Mouse (Mus musculus): Measurements from ENCODE around the gene Mroh3. TPM values are rescaled to one million over a fixed set of nuclear protein-coding genes. Genes with fewer than 3 reads are reported as not detected.
A peak's percentile ranks its signal among the peaks of the same experiment; 100 is the strongest.

The Mroh3 gene
- total and polyA plus RNA-seq, 2 experiments from 2014 or later, result not detected

- no peak overlapping the region for H3K4me2 ChIP-seq (ENCODE audit: low read depth)
- no peak for TF ChIP-seq CTCF (IDR thresholded peaks at IDR 0.05; ENCODE audit: low read depth)
- WGBS, result 80% methylated on average over 10 of the region's 10 CpGs
- no peak for DNase-seq
- ATAC-seq, result no peak
- H3K4me1 ChIP-seq (ENCODE audit: insufficient read depth), result no peaks in the 10 kb centered on the region
- H3K27me3 ChIP-seq (ENCODE audit: insufficient read depth, low read length), result no peaks in the 10 kb centered on the region
- no peak overlapping the region for H3K4me3 ChIP-seq (ENCODE audit: low read depth, low read length)
- no peaks in the 10 kb centered on the region for H3K9me3 ChIP-seq (ENCODE audit: low read length)
- H3K27ac ChIP-seq (ENCODE audit: low read depth, low read length), result no peak overlapping the region
- peaks cover 11% of the 10 kb centered on the region; the same call in 1 of the 2 replicates for H3K36me3 ChIP-seq (ENCODE audit: insufficient read depth)
- H3K9ac ChIP-seq, result no peak overlapping the region
Measured at GRCm38 (mm10) chr1:136220037-136220871, 7.6 kb upstream of the Mroh3 start.

- H3K27me3 ChIP-seq (ENCODE audit: insufficient read depth, low read length), result no peaks in the 10 kb centered on the region
- H3K36me3 ChIP-seq (ENCODE audit: insufficient read depth), result peaks cover 8% of the 10 kb centered on the region; the same call in 1 of the 2 replicates
- H3K9me3 ChIP-seq (ENCODE audit: low read length), result no peaks in the 10 kb centered on the region
- TF ChIP-seq CTCF (IDR thresholded peaks at IDR 0.05; ENCODE audit: low read depth), result no peak
- H3K9ac ChIP-seq, result no peak overlapping the region
- H3K27ac ChIP-seq (ENCODE audit: low read depth, low read length), result no peak overlapping the region
- WGBS, result 81% methylated on average over 15 of the region's 15 CpGs
- H3K4me3 ChIP-seq (ENCODE audit: low read depth, low read length), result no peak overlapping the region
- H3K4me1 ChIP-seq (ENCODE audit: insufficient read depth), result no peaks in the 10 kb centered on the region
- DNase-seq (no peak), ATAC-seq (no peak)
- no peak overlapping the region for H3K4me2 ChIP-seq (ENCODE audit: low read depth)
Measured at GRCm38 (mm10) chr1:136214304-136214703, 1.7 kb upstream of the Mroh3 start.

- no peak overlapping the region for H3K4me2 ChIP-seq (ENCODE audit: low read depth)
- H3K36me3 ChIP-seq (ENCODE audit: insufficient read depth), result no peaks in the 10 kb centered on the region
- ATAC-seq, result no peak
- H3K4me1 ChIP-seq (ENCODE audit: insufficient read depth), result no peaks in the 10 kb centered on the region
- no peak overlapping the region for H3K4me3 ChIP-seq (ENCODE audit: low read depth, low read length)
- no peak for DNase-seq
- no peaks in the 10 kb centered on the region for H3K27me3 ChIP-seq (ENCODE audit: insufficient read depth, low read length)
- no peak overlapping the region for H3K9ac ChIP-seq
- no peaks in the 10 kb centered on the region for H3K9me3 ChIP-seq (ENCODE audit: low read length)
- no peak overlapping the region for H3K27ac ChIP-seq (ENCODE audit: low read depth, low read length)
- no peak for TF ChIP-seq CTCF (IDR thresholded peaks at IDR 0.05; ENCODE audit: low read depth)
- WGBS, result 93% methylated on average over 5 of the region's 5 CpGs
Measured at GRCm38 (mm10) chr1:136190033-136190432, 22.6 kb downstream of the Mroh3 start.

DNA sequence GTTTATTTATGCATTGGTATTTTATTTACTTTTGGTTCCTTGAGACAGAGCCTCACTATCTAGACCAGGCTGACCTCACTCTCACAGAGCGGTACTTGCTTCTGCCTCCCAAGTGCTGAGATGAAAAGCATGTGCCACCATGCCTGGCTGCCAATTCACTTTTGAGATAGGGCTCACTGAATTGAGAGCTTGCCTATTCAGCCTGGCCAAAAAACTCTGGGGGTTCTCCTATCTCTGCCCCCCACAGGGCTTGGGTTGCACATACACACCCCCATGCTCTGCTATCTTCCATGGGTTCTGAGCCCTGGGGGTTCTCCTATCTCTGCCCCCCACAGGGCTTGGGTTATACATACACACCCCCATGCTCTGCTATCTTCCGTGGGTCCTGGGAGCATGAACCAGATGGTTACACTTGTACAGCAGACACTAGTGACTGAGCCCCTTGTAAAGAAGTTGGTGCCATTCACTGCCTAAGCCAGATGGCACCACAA is 33.1 kb downstream of the Mroh3 start:
- ATAC-seq (peak; percentile 54), DNase-seq (no peak)
- Histone ChIP-seq H3K27me3 (ENCODE audit: insufficient read depth, low read length) (no peaks in the 10 kb centered on the region), H3K36me3 (ENCODE audit: insufficient read depth) (peaks cover 32% of the 10 kb centered on the region), H3K9ac (no peak overlapping the region), H3K9me3 (ENCODE audit: low read length) (no peaks in the 10 kb centered on the region), H3K4me1 (ENCODE audit: insufficient read depth) (no peaks in the 10 kb centered on the region), H3K4me3 (ENCODE audit: low read depth, low read length) (no peak overlapping the region), H3K4me2 (ENCODE audit: low read depth) (no peak overlapping the region), H3K27ac (ENCODE audit: low read depth, low read length) (no peak overlapping the region)
- no peak for TF ChIP-seq CTCF (IDR thresholded peaks at IDR 0.05; ENCODE audit: low read depth)
- 41% methylated on average over 2 of the region's 2 CpGs for WGBS

DNA sequence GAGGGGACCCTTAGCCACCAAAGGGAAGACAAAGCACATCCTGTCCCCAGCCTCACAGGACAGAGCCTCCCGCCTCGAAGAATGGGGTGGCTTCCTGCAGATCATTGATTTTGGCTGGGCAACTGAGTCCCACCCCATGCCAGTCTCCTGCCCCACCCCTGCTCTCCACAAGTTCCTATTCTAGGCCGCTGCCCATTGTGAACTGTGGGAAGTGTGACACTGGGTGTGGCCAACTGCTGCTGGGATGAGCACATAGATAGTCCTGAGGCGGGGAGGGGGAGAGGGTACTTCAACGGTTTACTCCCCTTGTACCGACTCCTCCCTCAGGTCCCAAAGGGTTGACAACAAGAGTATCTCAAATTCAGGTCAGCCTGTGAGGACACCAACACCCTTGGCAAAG is 33.9 kb downstream of the Mroh3 start:
- Histone ChIP-seq H3K4me2 (ENCODE audit: low read depth) (no peak overlapping the region), H3K36me3 (ENCODE audit: insufficient read depth) (peaks cover 40% of the 10 kb centered on the region), H3K9me3 (ENCODE audit: low read length) (no peaks in the 10 kb centered on the region), H3K27ac (ENCODE audit: low read depth, low read length) (no peak overlapping the region), H3K9ac (no peak overlapping the region), H3K4me3 (ENCODE audit: low read depth, low read length) (no peak overlapping the region), H3K27me3 (ENCODE audit: insufficient read depth, low read length) (no peaks in the 10 kb centered on the region), H3K4me1 (ENCODE audit: insufficient read depth) (no peaks in the 10 kb centered on the region)
- no peak for DNase-seq
- TF ChIP-seq CTCF (IDR thresholded peaks at IDR 0.05; ENCODE audit: low read depth), result no peak
- 82% methylated on average over 6 of the region's 6 CpGs for WGBS
- no peak for ATAC-seq

DNA sequence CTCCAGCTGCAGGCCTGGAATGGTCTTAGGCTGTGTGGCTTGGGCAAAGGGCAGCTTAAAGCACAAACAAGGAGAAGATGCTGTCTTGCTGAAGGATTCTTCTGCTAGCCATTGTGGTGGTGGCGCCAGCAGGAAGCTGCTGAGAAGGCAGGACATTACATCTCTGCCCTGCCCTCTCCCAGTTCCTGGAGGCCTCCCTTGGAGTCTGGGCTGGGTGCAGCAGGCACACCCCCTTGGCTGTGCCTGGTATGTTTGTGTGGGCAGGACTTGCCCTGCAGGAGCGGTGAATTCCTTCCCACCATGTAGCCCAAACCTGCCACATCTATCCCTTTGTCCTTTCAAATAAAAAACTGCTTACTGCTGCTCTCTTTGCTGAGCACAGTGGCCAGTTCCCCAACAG is 35.5 kb downstream of the Mroh3 start:
- 0 out of 2 replicates have a peak overlapping the region, but pooled peaks have one; percentile 9 for H3K27ac ChIP-seq (ENCODE audit: low read depth, low read length)
- no peak for ATAC-seq
- no peak overlapping the region for H3K4me2 ChIP-seq (ENCODE audit: low read depth)
- peaks cover 57% of the 10 kb centered on the region for H3K36me3 ChIP-seq (ENCODE audit: insufficient read depth)
- DNase-seq, result no peak
- H3K4me1 ChIP-seq (ENCODE audit: insufficient read depth), result no peaks in the 10 kb centered on the region
- TF ChIP-seq CTCF (IDR thresholded peaks at IDR 0.05; ENCODE audit: low read depth), result no peak
- 81% methylated on average over 2 of the region's 2 CpGs for WGBS
- no peaks in the 10 kb centered on the region for H3K9me3 ChIP-seq (ENCODE audit: low read length)
- no peak overlapping the region for H3K9ac ChIP-seq
- H3K27me3 ChIP-seq (ENCODE audit: insufficient read depth, low read length), result no peaks in the 10 kb centered on the region
- no peak overlapping the region for H3K4me3 ChIP-seq (ENCODE audit: low read depth, low read length)

DNA sequence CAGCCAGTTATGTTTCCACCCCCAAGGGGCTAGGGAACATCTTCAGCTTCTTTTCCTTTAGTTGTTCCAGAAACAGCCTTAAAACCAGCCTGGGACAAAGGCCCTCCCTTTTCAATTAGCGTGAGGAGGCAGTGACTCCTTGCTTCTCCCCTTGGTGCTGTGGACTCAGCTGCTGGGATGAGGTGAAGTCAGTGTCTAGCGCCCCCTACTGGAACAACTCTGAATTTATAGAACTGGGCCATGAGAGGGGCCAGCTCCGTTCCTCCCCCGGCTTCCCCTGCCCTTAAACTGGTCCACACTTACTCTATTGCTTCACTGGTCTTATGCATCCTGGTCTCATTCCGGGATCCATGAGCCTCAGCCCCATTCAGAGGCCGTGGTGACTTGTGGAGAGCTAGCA is 37.4 kb downstream of the Mroh3 start:
- no peak overlapping the region for H3K4me3 ChIP-seq (ENCODE audit: low read depth, low read length)
- no peaks in the 10 kb centered on the region for H3K9me3 ChIP-seq (ENCODE audit: low read length)
- no peaks in the 10 kb centered on the region for H3K4me1 ChIP-seq (ENCODE audit: insufficient read depth)
- 34% methylated on average over 6 of the region's 6 CpGs for WGBS
- peak; percentile 49 for ATAC-seq
- H3K4me2 ChIP-seq (ENCODE audit: low read depth), result no peak overlapping the region
- H3K9ac ChIP-seq, result no peak overlapping the region
- H3K36me3 ChIP-seq (ENCODE audit: insufficient read depth), result peaks cover 74% of the 10 kb centered on the region
- H3K27ac ChIP-seq (ENCODE audit: low read depth, low read length), result no peak overlapping the region; the same call in 1 of the 2 replicates
- peak; percentile 86 for TF ChIP-seq CTCF (IDR thresholded peaks at IDR 0.05; ENCODE audit: low read depth)
- peak; percentile 81 for DNase-seq
- H3K27me3 ChIP-seq (ENCODE audit: insufficient read depth, low read length), result no peaks in the 10 kb centered on the region

All from forebrain, postnatal 0 days (tissue).